37 mouse cellular contexts compared by ENCODE assay signal in genomic region chr6:142804402-142804801, GRCm38 (mm10). TPM values are rescaled to one million over a fixed set of nuclear protein-coding genes. Genes with fewer than 3 reads are reported as not detected.
"Had no signal": no experiment of that assay in that cellular context is flagged by ENCODE, and none has a peak within 500 bp of the region (broad histone marks: within the 10 kb centered on the region; RNA-seq: fewer than 3 reads in every experiment).

TSS of gene Sult6b2 (minus strand) at chr6:142804502.

- H3K36me3 ChIP-seq: heart, embryonic 12.5 days; heart, embryonic 13.5 days; heart, embryonic 15.5 days; hindbrain, embryonic 10.5 days; hindbrain, embryonic 12.5 days; hindbrain, embryonic 13.5 days; hindbrain, embryonic 15.5 days; kidney, embryonic 15.5 days had no signal

- DNase-seq: heart, adult 18-20 months; heart, adult 2 months; heart, postnatal 10 days; heart, postnatal 14 days; heart, postnatal 36 days; heart, postnatal 4 days; kidney, adult 11 months; kidney, adult 18-20 months; kidney, adult 2 months; kidney, adult 8-10 months; kidney, adult 9 months; kidney, postnatal 10 days; kidney, postnatal 14 days; kidney, postnatal 25 days; kidney, postnatal 36 days; kidney, postnatal 4 days; layer of hippocampus, adult 9-11 months; layer of hippocampus, postnatal 36 days had no signal

- H3K27me3 ChIP-seq: heart, embryonic 12.5 days; heart, embryonic 13.5 days; heart, embryonic 15.5 days; hindbrain, embryonic 12.5 days; hindbrain, embryonic 13.5 days; hindbrain, embryonic 15.5 days; kidney, embryonic 15.5 days had no signal

- H3K4me3 ChIP-seq: heart, adult 2 months; heart, embryonic 12.5 days; heart, embryonic 13.5 days; heart, embryonic 15.5 days; hindbrain, embryonic 10.5 days; hindbrain, embryonic 12.5 days; hindbrain, embryonic 13.5 days; hindbrain, embryonic 15.5 days; kidney, embryonic 15.5 days; layer of hippocampus, adult 2 months had no signal

- H3K9ac ChIP-seq: heart, embryonic 12.5 days; heart, embryonic 13.5 days; heart, embryonic 15.5 days; hindbrain, embryonic 12.5 days; hindbrain, embryonic 13.5 days; hindbrain, embryonic 14.5 days; hindbrain, embryonic 15.5 days; kidney, embryonic 15.5 days had no signal

- H3K4me2 ChIP-seq: heart, embryonic 11.5 days; heart, embryonic 12.5 days; heart, embryonic 13.5 days; heart, embryonic 15.5 days; hindbrain, embryonic 12.5 days; hindbrain, embryonic 13.5 days; hindbrain, embryonic 14.5 days; hindbrain, embryonic 15.5 days; kidney, embryonic 15.5 days had no signal

- ATAC-seq: hindbrain, embryonic 16.5 days; hindbrain, postnatal 0 days; inflammation-experienced regulatory T-cells, adult 6 months had no signal

- H3K27ac ChIP-seq: heart, adult 2 months; heart, embryonic 13.5 days; heart, embryonic 15.5 days; hindbrain, embryonic 10.5 days; hindbrain, embryonic 12.5 days; hindbrain, embryonic 13.5 days; hindbrain, embryonic 14.5 days; hindbrain, embryonic 15.5 days; hindbrain, postnatal 0 days; kidney, embryonic 15.5 days; kidney, postnatal 0 days; layer of hippocampus, adult 2 months had no signal

- H3K9me3 ChIP-seq: heart, embryonic 12.5 days; heart, embryonic 13.5 days; heart, embryonic 15.5 days; hindbrain, embryonic 10.5 days; hindbrain, embryonic 12.5 days; hindbrain, embryonic 13.5 days; hindbrain, embryonic 15.5 days; kidney, embryonic 15.5 days had no signal

- H3K4me1 ChIP-seq: heart, embryonic 15.5 days; hindbrain, embryonic 15.5 days had no signal

RNA-seq across cellular contexts. Expression of gene Sult6b2, which starts in this region (rescaled TPM):
- polyA plus RNA-seq: heart, embryonic 15.5 days; heart, postnatal 0 days; hindbrain, embryonic 11.5 days; hindbrain, embryonic 12.5 days; hindbrain, embryonic 14.5 days; hindbrain, embryonic 15.5 days; inflammation-experienced regulatory T-cells, adult 6 months; kidney, adult 2 months; kidney, embryonic 15.5 days; kidney, embryonic 16.5 days; kidney, postnatal 0 days; large intestine, adult 2 months had no signal
